In the genomic region with DNA sequence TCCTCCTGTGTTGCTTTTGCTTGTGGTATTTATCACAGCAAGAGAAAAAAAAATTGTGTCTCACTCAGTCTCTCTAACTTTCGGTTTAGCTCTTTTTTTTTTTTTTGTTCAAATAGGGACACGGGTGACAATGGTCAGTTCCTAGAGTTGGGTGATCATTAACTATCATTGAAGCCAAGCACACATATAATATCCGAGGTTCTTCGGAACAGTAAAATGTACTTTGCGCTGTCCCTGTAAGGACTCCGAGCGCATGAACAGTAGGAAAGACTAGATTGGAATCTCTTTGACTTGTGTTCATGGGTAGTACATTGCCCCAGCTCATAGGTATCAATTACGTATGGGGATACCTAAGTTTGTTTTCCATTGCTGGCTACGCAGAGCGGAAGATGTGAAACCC, we compare ENCODE assay signal across 16 mouse cellular contexts.
DNase-seq lines count a peak whose midpoint lies in the region; ATAC-seq and TF ChIP-seq lines count a peak whose summit lies in the region.
"Had no signal": no experiment of that assay in that cellular context is flagged by ENCODE, and none has a peak within 500 bp of the region (broad histone marks: within the 10 kb centered on the region; RNA-seq: fewer than 3 reads in every experiment).

No protein-coding gene starts in this region.

- DNase-seq in kidney, postnatal 0 days (ENCODE audit: low spot score), result no peak
- DNase-seq in liver, postnatal 0 days, result no peak
- no peak for DNase-seq in lung, postnatal 4 days

- no peaks in the 10 kb centered on the region for H3K27me3 ChIP-seq in forebrain, embryonic 15.5 days
- peaks cover 6% of the 10 kb centered on the region; the same call in 1 of the 2 replicates for H3K27me3 ChIP-seq in forebrain, embryonic 16.5 days (replicated peaks; ENCODE audit: control insufficient read depth, insufficient read depth, low read length)
- H3K27me3 ChIP-seq in kidney, postnatal 0 days (ENCODE audit: insufficient read depth, low read length), result no peaks in the 10 kb centered on the region
- no peaks in the 10 kb centered on the region for H3K27me3 ChIP-seq in kidney, embryonic 14.5 days (ENCODE audit: control insufficient read depth, insufficient read depth, low read length)
- peaks cover 29% of the 10 kb centered on the region for H3K27me3 ChIP-seq in midbrain, embryonic 13.5 days
- no peaks in the 10 kb centered on the region; the same call in 1 of the 2 replicates for H3K27me3 ChIP-seq in midbrain, embryonic 16.5 days (ENCODE audit: control insufficient read depth, insufficient read depth, low read depth, low read length)
- H3K27me3 ChIP-seq in liver, postnatal 0 days (ENCODE audit: insufficient read depth, low read length), result no peaks in the 10 kb centered on the region
- H3K27me3 ChIP-seq: heart, embryonic 12.5 days had no signal

- H3K9ac ChIP-seq in forebrain, embryonic 15.5 days (replicated peaks), result no peak overlapping the region
- no peak overlapping the region for H3K9ac ChIP-seq in forebrain, embryonic 16.5 days (replicated peaks; ENCODE audit: low read depth, low read length)
- H3K9ac ChIP-seq in kidney, postnatal 0 days (ENCODE audit: low read depth, low read length), result no peak overlapping the region
- H3K9ac ChIP-seq in kidney, embryonic 14.5 days (ENCODE audit: low read depth, low read length), result no peak overlapping the region
- no peak overlapping the region for H3K9ac ChIP-seq in midbrain, embryonic 13.5 days (replicated peaks)
- no peak overlapping the region for H3K9ac ChIP-seq in midbrain, embryonic 16.5 days (ENCODE audit: low read depth, low read length)
- peak overlapping the region; percentile 46; the same call in 1 of the 2 replicates for H3K9ac ChIP-seq in liver, postnatal 0 days (replicated peaks)
- H3K9ac ChIP-seq: embryonic facial prominence, embryonic 12.5 days; heart, embryonic 12.5 days; hindbrain, embryonic 14.5 days; neural tube, embryonic 15.5 days had no signal

- no peak for TF ChIP-seq CTCF in kidney, postnatal 0 days (IDR thresholded peaks at IDR 0.05; ENCODE audit: low read depth)
- no peak for TF ChIP-seq CTCF in liver, postnatal 0 days (IDR thresholded peaks at IDR 0.05; ENCODE audit: low read depth)

- H3K36me3 ChIP-seq in forebrain, embryonic 15.5 days, result no peaks in the 10 kb centered on the region
- H3K36me3 ChIP-seq in forebrain, embryonic 16.5 days (ENCODE audit: control insufficient read depth, insufficient read depth), result no peaks in the 10 kb centered on the region
- H3K36me3 ChIP-seq in kidney, postnatal 0 days (ENCODE audit: insufficient read depth, low read length), result no peaks in the 10 kb centered on the region
- H3K36me3 ChIP-seq in kidney, embryonic 14.5 days (ENCODE audit: control insufficient read depth, insufficient read depth, low read length), result no peaks in the 10 kb centered on the region
- H3K36me3 ChIP-seq in midbrain, embryonic 13.5 days, result no peaks in the 10 kb centered on the region
- no peaks in the 10 kb centered on the region for H3K36me3 ChIP-seq in midbrain, embryonic 16.5 days (ENCODE audit: control insufficient read depth, insufficient read depth, low read length)
- no peaks in the 10 kb centered on the region for H3K36me3 ChIP-seq in liver, postnatal 0 days (replicated peaks; ENCODE audit: insufficient read depth, low read length)
- H3K36me3 ChIP-seq: embryonic facial prominence, embryonic 12.5 days; G1E; heart, embryonic 12.5 days; neural tube, embryonic 15.5 days had no signal

- H3K27ac ChIP-seq in forebrain, embryonic 15.5 days (replicated peaks), result no peak overlapping the region
- H3K27ac ChIP-seq in forebrain, embryonic 16.5 days (ENCODE audit: low read length), result no peak overlapping the region
- H3K27ac ChIP-seq in kidney, postnatal 0 days, result no peak overlapping the region
- no peak overlapping the region for H3K27ac ChIP-seq in kidney, embryonic 14.5 days (ENCODE audit: low read depth, low read length)
- H3K27ac ChIP-seq in midbrain, embryonic 13.5 days, result no peak overlapping the region
- H3K27ac ChIP-seq in midbrain, embryonic 16.5 days (ENCODE audit: low read length), result no peak overlapping the region
- H3K27ac ChIP-seq in liver, postnatal 0 days (ENCODE audit: low read depth), result no peak overlapping the region
- H3K27ac ChIP-seq: embryonic facial prominence, embryonic 12.5 days; gastrocnemius, adult 2 months; hindbrain, embryonic 14.5 days; macrophage; neural tube, embryonic 15.5 days had no signal

- TF ChIP-seq EP300 in liver, postnatal 0 days (IDR thresholded peaks at IDR 0.05; ENCODE audit: low read depth), result no peak

- ATAC-seq in forebrain, embryonic 15.5 days (replicated peaks), result 0 out of 2 replicates have a peak, but pooled peaks have one; percentile 2
- ATAC-seq in forebrain, embryonic 16.5 days, result no peak; the same call in 1 of the 2 replicates
- ATAC-seq in kidney, postnatal 0 days (replicated peaks; ENCODE audit: low FRiP score, low read depth), result no peak
- ATAC-seq in kidney, embryonic 14.5 days (ENCODE audit: low FRiP score, low TSS enrichment), result no peak
- peak; percentile 24; the same call in 1 of the 2 replicates for ATAC-seq in midbrain, embryonic 13.5 days
- no peak for ATAC-seq in midbrain, embryonic 16.5 days
- peak; percentile 64; the same call in 1 of the 2 replicates for ATAC-seq in liver, postnatal 0 days
- ATAC-seq: lung, postnatal 0 days had no signal

- 93% methylated on average over 10 of the region's 10 CpGs for WGBS in forebrain, embryonic 15.5 days
- 95% methylated on average over 10 of the region's 10 CpGs for WGBS in forebrain, embryonic 16.5 days
- 82% methylated on average over 10 of the region's 10 CpGs for WGBS in kidney, postnatal 0 days
- 95% methylated on average over 10 of the region's 10 CpGs for WGBS in kidney, embryonic 14.5 days
- 94% methylated on average over 10 of the region's 10 CpGs for WGBS in midbrain, embryonic 13.5 days
- WGBS in midbrain, embryonic 16.5 days, result 93% methylated on average over 10 of the region's 10 CpGs
- WGBS in liver, postnatal 0 days (ENCODE audit: insufficient replicate concordance), result 64% methylated on average over 10 of the region's 10 CpGs

- no peak overlapping the region for H3K4me3 ChIP-seq in forebrain, embryonic 15.5 days
- no peak overlapping the region for H3K4me3 ChIP-seq in forebrain, embryonic 16.5 days (replicated peaks; ENCODE audit: low read length)
- no peak overlapping the region for H3K4me3 ChIP-seq in kidney, postnatal 0 days (replicated peaks; ENCODE audit: low read depth, low read length)
- no peak overlapping the region for H3K4me3 ChIP-seq in kidney, embryonic 14.5 days (ENCODE audit: low read length)
- H3K4me3 ChIP-seq in midbrain, embryonic 13.5 days (replicated peaks), result no peak overlapping the region
- H3K4me3 ChIP-seq in midbrain, embryonic 16.5 days (ENCODE audit: low read depth, low read length), result no peak overlapping the region
- peak overlapping the region; percentile 37 for H3K4me3 ChIP-seq in liver, postnatal 0 days (ENCODE audit: low read depth, low read length)
- H3K4me3 ChIP-seq: embryonic facial prominence, embryonic 12.5 days; heart, embryonic 12.5 days; neural tube, embryonic 15.5 days had no signal

- H3K4me2 ChIP-seq in forebrain, embryonic 15.5 days (replicated peaks), result no peak overlapping the region
- H3K4me2 ChIP-seq in forebrain, embryonic 16.5 days (ENCODE audit: low read length), result no peak overlapping the region
- H3K4me2 ChIP-seq in kidney, postnatal 0 days (ENCODE audit: low read length), result 0 out of 2 replicates have a peak overlapping the region, but pooled peaks have one; percentile 10
- H3K4me2 ChIP-seq in kidney, embryonic 14.5 days (replicated peaks; ENCODE audit: low read depth, low read length), result no peak overlapping the region
- H3K4me2 ChIP-seq in midbrain, embryonic 13.5 days (replicated peaks), result no peak overlapping the region
- H3K4me2 ChIP-seq in midbrain, embryonic 16.5 days (ENCODE audit: low read length), result no peak overlapping the region
- peak overlapping the region; percentile 67 for H3K4me2 ChIP-seq in liver, postnatal 0 days (ENCODE audit: low read depth, low read length)
- H3K4me2 ChIP-seq: embryonic facial prominence, embryonic 12.5 days; heart, embryonic 12.5 days; hindbrain, embryonic 14.5 days; neural tube, embryonic 15.5 days had no signal

- H3K9me3 ChIP-seq in forebrain, embryonic 15.5 days, result no peaks in the 10 kb centered on the region
- no peaks in the 10 kb centered on the region for H3K9me3 ChIP-seq in forebrain, embryonic 16.5 days (ENCODE audit: control insufficient read depth, low read length)
- H3K9me3 ChIP-seq in kidney, postnatal 0 days (replicated peaks; ENCODE audit: low read length), result no peaks in the 10 kb centered on the region
- no peaks in the 10 kb centered on the region for H3K9me3 ChIP-seq in kidney, embryonic 14.5 days (ENCODE audit: control insufficient read depth, low read length)
- no peaks in the 10 kb centered on the region for H3K9me3 ChIP-seq in midbrain, embryonic 13.5 days
- no peaks in the 10 kb centered on the region for H3K9me3 ChIP-seq in midbrain, embryonic 16.5 days (replicated peaks; ENCODE audit: control insufficient read depth, low read length, poor library complexity, severe bottlenecking)
- no peaks in the 10 kb centered on the region for H3K9me3 ChIP-seq in liver, postnatal 0 days (ENCODE audit: low read length)
- H3K9me3 ChIP-seq: embryonic facial prominence, embryonic 12.5 days; heart, embryonic 12.5 days; neural tube, embryonic 15.5 days had no signal

- H3K4me1 ChIP-seq in forebrain, embryonic 15.5 days, result no peaks in the 10 kb centered on the region
- H3K4me1 ChIP-seq in forebrain, embryonic 16.5 days (replicated peaks; ENCODE audit: control insufficient read depth, insufficient read depth, low read length), result no peaks in the 10 kb centered on the region
- no peaks in the 10 kb centered on the region for H3K4me1 ChIP-seq in kidney, postnatal 0 days (replicated peaks; ENCODE audit: insufficient read depth, low read length)
- H3K4me1 ChIP-seq in kidney, embryonic 14.5 days (ENCODE audit: control insufficient read depth, insufficient read depth, low read length), result no peaks in the 10 kb centered on the region
- no peaks in the 10 kb centered on the region for H3K4me1 ChIP-seq in midbrain, embryonic 13.5 days (replicated peaks)
- no peaks in the 10 kb centered on the region for H3K4me1 ChIP-seq in midbrain, embryonic 16.5 days (ENCODE audit: control insufficient read depth, insufficient read depth, low read length)
- no peaks in the 10 kb centered on the region for H3K4me1 ChIP-seq in liver, postnatal 0 days (ENCODE audit: insufficient read depth)
- H3K4me1 ChIP-seq: embryonic facial prominence, embryonic 12.5 days; heart, embryonic 12.5 days; neural tube, embryonic 15.5 days had no signal

Comparison
In these comparisons a context has a peak if more than half of its experiments do, and no peak if none do; other contexts are left out.
1. ATAC-seq: peak in forebrain, embryonic 15.5 days (single experiment), midbrain, embryonic 13.5 days (single experiment) and liver, postnatal 0 days (single experiment); none in forebrain, embryonic 16.5 days (single experiment), kidney, postnatal 0 days (single experiment), kidney, embryonic 14.5 days (single experiment) and midbrain, embryonic 16.5 days (single experiment).
2. H3K4me2 ChIP-seq: peak in kidney, postnatal 0 days (single experiment) and liver, postnatal 0 days (single experiment); none in forebrain, embryonic 15.5 days (single experiment), forebrain, embryonic 16.5 days (single experiment), kidney, embryonic 14.5 days (single experiment), midbrain, embryonic 13.5 days (single experiment) and midbrain, embryonic 16.5 days (single experiment).